12 mouse cellular contexts compared by ENCODE assay signal in genomic region chr17:25911816-25912215, GRCm38 (mm10). TPM values are rescaled to one million over a fixed set of nuclear protein-coding genes. Genes with fewer than 3 reads are reported as not detected.
DNase-seq lines count a peak whose midpoint lies in the region; ATAC-seq lines count a peak whose summit lies in the region.
"Had no signal": no experiment of that assay in that cellular context is flagged by ENCODE, and none has a peak within 500 bp of the region (broad histone marks: within the 10 kb centered on the region; RNA-seq: fewer than 3 reads in every experiment).

No protein-coding gene starts in this region.

- peak overlapping the region; percentile 2 for H3K4me3 ChIP-seq in megakaryocyte, embryonic 14.5 days (replicated peaks)
- H3K4me3 ChIP-seq: embryonic facial prominence, embryonic 12.5 days had no signal

- H3K27me3 ChIP-seq in megakaryocyte, embryonic 14.5 days (replicated peaks), result peaks cover 2% of the 10 kb centered on the region
- H3K27me3 ChIP-seq: embryonic facial prominence, embryonic 12.5 days had no signal

- ATAC-seq in erythroblast, adult 5-6 weeks (replicated peaks; ENCODE audit: low FRiP score, poor library complexity, severe bottlenecking), result peak; percentile 44; the same call in 1 of the 2 replicates
- no peak for ATAC-seq in monocyte, adult 5-6 weeks (replicated peaks; ENCODE audit: insufficient number of reproducible peaks, low FRiP score, low TSS enrichment, poor library complexity, severe bottlenecking)

- peaks cover 53% of the 10 kb centered on the region for H3K4me1 ChIP-seq in megakaryocyte, embryonic 14.5 days
- H3K4me1 ChIP-seq: embryonic facial prominence, embryonic 12.5 days had no signal

- peak; percentile 35 for DNase-seq in layer of hippocampus, adult 9-11 months
- DNase-seq in layer of hippocampus, adult 11-12 months (ENCODE audit: low spot score), result no peak
- peak; percentile 81 to 86 for DNase-seq in adrenal gland, postnatal 36 days
- DNase-seq in urinary bladder, postnatal 10 days (ENCODE audit: low spot score), result no peak
- DNase-seq: gastrocnemius, postnatal 25 days; lung, embryonic 14.5 days had no signal

- no peaks in the 10 kb centered on the region for H3K9me3 ChIP-seq in megakaryocyte, embryonic 14.5 days
- H3K9me3 ChIP-seq: embryonic facial prominence, embryonic 12.5 days had no signal

- H3K36me3 ChIP-seq in megakaryocyte, embryonic 14.5 days (replicated peaks; ENCODE audit: low read length), result peaks cover 52% of the 10 kb centered on the region

RNA-seq across cellular contexts. Expression of gene Rab40c, which starts 7.7 kb away (rescaled TPM):
- 10 to 100 TPM; 20.6 to 46.0 TPM for total RNA-seq in adrenal gland, postnatal 36 days (2021)
- total RNA-seq in erythroblast, adult 5-6 weeks (2015; ENCODE audit: low replicate concordance), result 2.3 and 6.7 TPM in 2 replicates
- total RNA-seq in erythroblast, adult 5-6 weeks (2017; ENCODE audit: low replicate concordance), result 1.2 and 1.5 TPM in 2 replicates
- 8.8 and 24.8 TPM in 2 replicates for polyA plus RNA-seq in megakaryocyte, embryonic 14.5 days (2012; ENCODE audit: insufficient read depth, low replicate concordance)
- total RNA-seq in monocyte, adult 5-6 weeks (2017), result 3.5 to 7.1 TPM (median 3.8 TPM) in 3 replicates

RNA-seq across cellular contexts. Expression of gene Wfikkn1, which starts 31.2 kb away (rescaled TPM):
- total RNA-seq in adrenal gland, postnatal 36 days (2021), result 1 to 10 TPM in 1 of 2 experiments, under 1 TPM in 1; 0.99 to 1.2 TPM
- total RNA-seq in erythroblast, adult 5-6 weeks (2015; ENCODE audit: low replicate concordance), result not detected in 2 replicates
- 1.0 TPM in 1 of 2 replicates, not detected in the other for total RNA-seq in erythroblast, adult 5-6 weeks (2017; ENCODE audit: low replicate concordance)
- 1.9 and 3.1 TPM in 2 replicates for polyA plus RNA-seq in megakaryocyte, embryonic 14.5 days (2012; ENCODE audit: insufficient read depth, low replicate concordance)
- 1.0 to 2.1 TPM (median 1.4 TPM) in 3 replicates for total RNA-seq in monocyte, adult 5-6 weeks (2017)

RNA-seq across cellular contexts. Expression of gene Pigq, which starts 32.9 kb away (rescaled TPM):
- total RNA-seq in adrenal gland, postnatal 36 days (2021), result 100 to 1,000 TPM in 1 of 2 experiments, 10 to 100 TPM in 1; 96.8 to 117 TPM
- total RNA-seq in erythroblast, adult 5-6 weeks (2015; ENCODE audit: low replicate concordance), result 1,336 and 1,664 TPM in 2 replicates
- total RNA-seq in erythroblast, adult 5-6 weeks (2017; ENCODE audit: low replicate concordance), result 1,480 and 1,728 TPM in 2 replicates
- polyA plus RNA-seq in megakaryocyte, embryonic 14.5 days (2012; ENCODE audit: insufficient read depth, low replicate concordance), result 48.5 and 65.5 TPM in 2 replicates
- total RNA-seq in monocyte, adult 5-6 weeks (2017), result 13.5 to 34.1 TPM (median 18.4 TPM) in 3 replicates

RNA-seq across cellular contexts. Expression of gene Nhlrc4, which starts 32.9 kb away (rescaled TPM):
- total RNA-seq in adrenal gland, postnatal 36 days (2021), result not detected
- total RNA-seq in erythroblast, adult 5-6 weeks (2015; ENCODE audit: low replicate concordance), result 49.2 and 66.7 TPM in 2 replicates
- total RNA-seq in erythroblast, adult 5-6 weeks (2017; ENCODE audit: low replicate concordance), result 40.7 and 62.0 TPM in 2 replicates
- not detected in 2 replicates for polyA plus RNA-seq in megakaryocyte, embryonic 14.5 days (2012; ENCODE audit: insufficient read depth, low replicate concordance)
- not detected in 3 replicates for total RNA-seq in monocyte, adult 5-6 weeks (2017)
- total RNA-seq: gastrocnemius, postnatal 25 days; neutrophil, adult 5-6 weeks had no signal
- polyA plus RNA-seq: large intestine, adult 2 months; lung, embryonic 14.5 days had no signal

RNA-seq across cellular contexts. Expression of gene Mettl26, which starts 36.9 kb away (rescaled TPM):
- 100 to 1,000 TPM; 106 to 124 TPM for total RNA-seq in adrenal gland, postnatal 36 days (2021)
- total RNA-seq in erythroblast, adult 5-6 weeks (2015; ENCODE audit: low replicate concordance), result 7.3 and 9.4 TPM in 2 replicates
- 3.7 and 5.3 TPM in 2 replicates for total RNA-seq in erythroblast, adult 5-6 weeks (2017; ENCODE audit: low replicate concordance)
- polyA plus RNA-seq in megakaryocyte, embryonic 14.5 days (2012; ENCODE audit: insufficient read depth, low replicate concordance), result 22.6 and 23.9 TPM in 2 replicates
- 1.3 to 10.0 TPM (median 7.0 TPM) in 3 replicates for total RNA-seq in monocyte, adult 5-6 weeks (2017)

Comparison
In these comparisons a context has a peak if more than half of its experiments do, and no peak if none do; other contexts are left out.
1. DNase-seq: peak in layer of hippocampus, adult 9-11 months (single experiment) and adrenal gland, postnatal 36 days (2 of 2); none in layer of hippocampus, adult 11-12 months (single experiment) and urinary bladder, postnatal 10 days (single experiment).
2. RNA of gene Pigq, which starts 32.9 kb away (total RNA-seq): 1,336 to 1,728 TPM in erythroblast, adult 5-6 weeks; 96.8 to 117 TPM in adrenal gland, postnatal 36 days and 13.5 to 34.1 TPM in monocyte, adult 5-6 weeks; every median in the first group is over 10 times any median in the second.